In genomic region chr6:84018906-84019550, GRCm38 (mm10) we compare ENCODE assay signal across 8 mouse cellular contexts. TPM values are rescaled to one million over a fixed set of nuclear protein-coding genes. Genes with fewer than 3 reads are reported as not detected.
DNase-seq lines count a peak whose midpoint lies in the region; ATAC-seq and TF ChIP-seq lines count a peak whose summit lies in the region.

No protein-coding gene starts in this region.

- H3K27me3 ChIP-seq in ES-Bruce4 (ENCODE audit: control insufficient read depth, insufficient read depth, low read length, poor library complexity, severe bottlenecking) (no peaks in the 10 kb centered on the region), myocyte (ENCODE audit: control insufficient read depth, insufficient read depth, insufficient read length) (no peaks in the 10 kb centered on the region)
- H3K27me3 ChIP-seq in hindbrain, embryonic 14.5 days (ENCODE audit: control insufficient read depth, insufficient read depth, low read length) = peaks cover 19% of the 10 kb centered on the region
- H3K27me3 ChIP-seq in liver, adult 2 months (ENCODE audit: control insufficient read depth, insufficient read depth, low read length) = no peaks in the 10 kb centered on the region

- peak; percentile 27 for TF ChIP-seq CTCF in ES-Bruce4 (IDR thresholded peaks at IDR 0.05; ENCODE audit: low read depth, low read length)
- peak; percentile 46; the same call in 1 of the 2 replicates for TF ChIP-seq CTCF in gastrocnemius, adult 2 months (IDR thresholded peaks at IDR 0.05)
- no peak for TF ChIP-seq CTCF in liver, adult 2 months (IDR thresholded peaks at IDR 0.05; ENCODE audit: low read depth, low read length)

- ATAC-seq in hindbrain, embryonic 14.5 days (ENCODE audit: low FRiP score) = no peak
- no peak for ATAC-seq in erythroid progenitor cell, adult 5-6 weeks (replicated peaks; ENCODE audit: low FRiP score, poor library complexity, severe bottlenecking)

- intact Hi-C loops in gastrocnemius, adult 2 months (cut with DNase I) = loop anchor here (1.0 kb wide), 1 partner anchor 42 kb away; no protein-coding TSS in a partner anchor

- no peak overlapping the region for H3K27ac ChIP-seq in ES-Bruce4 (ENCODE audit: insufficient read depth, low read length)
- peak overlapping the region; percentile 91 for H3K27ac ChIP-seq in gastrocnemius, adult 2 months
- no peak overlapping the region for H3K27ac ChIP-seq in hindbrain, embryonic 14.5 days
- peak overlapping the region; percentile 64 for H3K27ac ChIP-seq in liver, adult 2 months (replicated peaks; ENCODE audit: insufficient read depth, low read depth, low read length)

- DNase-seq in adrenal gland, postnatal 25 days = peak; percentile 72
- peak; percentile 84 for DNase-seq in gastrocnemius, adult 2 months
- no peak for DNase-seq in hindbrain, embryonic 14.5 days (ENCODE audit: low spot score)
- DNase-seq in liver, adult 2 months (ENCODE audit: extremely low read depth, low read depth, low spot score) = no peak
- no peak for DNase-seq in layer of hippocampus, postnatal 25 days (ENCODE audit: extremely low spot score in 1 of 2, low spot score in 1 of 2)

- no peak for TF ChIP-seq EP300 in ES-Bruce4 (IDR thresholded peaks at IDR 0.05; ENCODE audit: insufficient read depth, low read depth, low read length)

- no peaks in the 10 kb centered on the region for H3K79me2 ChIP-seq in liver, adult 2 months (ENCODE audit: control insufficient read depth, insufficient read depth, low read length)
- peaks cover 5% of the 10 kb centered on the region for H3K79me2 ChIP-seq in myocyte (ENCODE audit: control insufficient read depth, insufficient read depth)

- 8% methylated on average over 28 of the region's 28 CpGs for WGBS in hindbrain, embryonic 14.5 days
- 5% methylated on average over 28 of the region's 28 CpGs for WGBS in liver, adult 2 months

- peak overlapping the region; percentile 15 for H3K9ac ChIP-seq in ES-Bruce4 (ENCODE audit: low read depth, poor library complexity, severe bottlenecking)
- peak overlapping the region; percentile 42 for H3K9ac ChIP-seq in hindbrain, embryonic 14.5 days
- peak overlapping the region; percentile 64; the same call in 1 of the 2 replicates for H3K9ac ChIP-seq in liver, adult 2 months (ENCODE audit: low read depth, low read length)

- TF ChIP-seq POLR2A in ES-Bruce4 (IDR thresholded peaks at IDR 0.05; ENCODE audit: insufficient read depth, low read length) (no peak), myocyte (IDR thresholded peaks at IDR 0.05; ENCODE audit: insufficient read length, low read depth) (peak; percentile 69)
- 0 out of 2 replicates have a peak, but pooled peaks have one; percentile 12 for TF ChIP-seq POLR2A in liver, adult 2 months (IDR thresholded peaks at IDR 0.05; ENCODE audit: extremely low read depth, insufficient read depth, low read length)

- H3ac ChIP-seq in myocyte (ENCODE audit: control insufficient read depth, insufficient read length) = peak overlapping the region; percentile 50

- peak overlapping the region; percentile 60 for H3K4me2 ChIP-seq in hindbrain, embryonic 14.5 days (replicated peaks)
- H3K4me2 ChIP-seq in myocyte (ENCODE audit: low read depth) = peak overlapping the region; percentile 70

- H3K36me3 ChIP-seq in ES-Bruce4 (ENCODE audit: control insufficient read depth, insufficient read depth, low read length, poor library complexity, severe bottlenecking) = no peaks in the 10 kb centered on the region
- no peaks in the 10 kb centered on the region for H3K36me3 ChIP-seq in hindbrain, embryonic 14.5 days (replicated peaks; ENCODE audit: control insufficient read depth, insufficient read depth)
- no peaks in the 10 kb centered on the region for H3K36me3 ChIP-seq in liver, adult 2 months (ENCODE audit: control insufficient read depth, insufficient read depth, low read length)
- H3K36me3 ChIP-seq in myocyte (ENCODE audit: control insufficient read depth, insufficient read depth) = no peaks in the 10 kb centered on the region

- H3K4me1 ChIP-seq in ES-Bruce4 (ENCODE audit: control insufficient read depth, insufficient read depth, low read length) = no peaks in the 10 kb centered on the region
- peaks cover 6% of the 10 kb centered on the region; the same call in 1 of the 2 replicates for H3K4me1 ChIP-seq in hindbrain, embryonic 14.5 days (replicated peaks; ENCODE audit: control insufficient read depth, insufficient read depth, low read length)
- H3K4me1 ChIP-seq in liver, adult 2 months (ENCODE audit: control insufficient read depth, insufficient read depth, low read length) = peaks cover 6% of the 10 kb centered on the region

- H3K4me3 ChIP-seq in ES-Bruce4 (ENCODE audit: low read depth, low read length) (peak overlapping the region; percentile 58), myocyte (peak overlapping the region; percentile 35)
- peak overlapping the region; percentile 81 for H3K4me3 ChIP-seq in gastrocnemius, adult 2 months
- H3K4me3 ChIP-seq in hindbrain, embryonic 14.5 days (replicated peaks; ENCODE audit: low read length) = peak overlapping the region; percentile 24
- H3K4me3 ChIP-seq in liver, adult 2 months (ENCODE audit: insufficient read depth, low read depth, low read length) = peak overlapping the region; percentile 83

- H3K9me3 ChIP-seq in ES-Bruce4 (replicated peaks; ENCODE audit: control insufficient read depth, insufficient read depth, low read length, poor library complexity, severe bottlenecking) = no peaks in the 10 kb centered on the region
- no peaks in the 10 kb centered on the region for H3K9me3 ChIP-seq in hindbrain, embryonic 14.5 days (ENCODE audit: control insufficient read depth, low read length)

TF ChIP-seq in myocyte, 11 proteins besides CTCF, POLR2A, EP300 and RAD21:
- no peak for TF ChIP-seq TCF12 (IDR thresholded peaks at IDR 0.05; ENCODE audit: insufficient read depth, poor library complexity, severe bottlenecking)
- TF ChIP-seq CEBPB (IDR thresholded peaks at IDR 0.05; ENCODE audit: insufficient read depth, poor library complexity, severe bottlenecking) = no peak
- peak; percentile 65 for TF ChIP-seq POLR2AphosphoS2 (IDR thresholded peaks at IDR 0.05; ENCODE audit: insufficient read length, low read depth)
- no peak for TF ChIP-seq E2F4 (IDR thresholded peaks at IDR 0.05; ENCODE audit: insufficient read depth)
- no peak for TF ChIP-seq REST (IDR thresholded peaks at IDR 0.05; ENCODE audit: insufficient read depth, insufficient read length)
- no peak for TF ChIP-seq USF1 (IDR thresholded peaks at IDR 0.05; ENCODE audit: low read depth)
- TF ChIP-seq TCF3 (IDR thresholded peaks at IDR 0.05; ENCODE audit: insufficient read length, low read depth) = no peak
- no peak for TF ChIP-seq MAX (IDR thresholded peaks at IDR 0.05; ENCODE audit: low read depth)

RNA-seq across cellular contexts. Expression of gene Dysf, which starts 10.6 kb away (rescaled TPM):
- polyA plus RNA-seq in ES-Bruce4 (2011; ENCODE audit: insufficient read depth, insufficient read length, low read depth, missing spikeins) (15.0 and 18.5 TPM in 2 replicates), myocyte (2012; fragmentation: generic; extraction: Trizol) (35.5 TPM)
- total RNA-seq in adrenal gland, postnatal 25 days (2021) = 48.0 and 57.7 TPM in 2 replicates
- total RNA-seq in gastrocnemius, adult 2 months (2021) = 10 to 100 TPM; 70.1 to 76.4 TPM
- 3.3 TPM in 2 replicates for polyA plus RNA-seq in hindbrain, embryonic 14.5 days (2014; fragmentation: Nextera tagmentation; extraction: Ambion mirVana)
- total RNA-seq in liver, adult 2 months (2014; rRNA removed) = 2.4 and 4.5 TPM in 2 replicates
- polyA plus RNA-seq in liver, adult 2 months (2012; rRNA removed) = 2.8 and 3.3 TPM in 2 replicates
- not detected in 2 replicates for total RNA-seq in erythroid progenitor cell, adult 5-6 weeks (2015; ENCODE audit: low replicate concordance)
- total RNA-seq in erythroid progenitor cell, adult 5-6 weeks (2017; ENCODE audit: low replicate concordance) = 2.2 and 7.9 TPM in 2 replicates
- 1 to 10 TPM; 1.1 to 3.5 TPM for total RNA-seq in layer of hippocampus, postnatal 25 days (2021)

Comparison
In these comparisons a context has a peak if more than half of its experiments do, and no peak if none do; other contexts are left out.
1. H3K27ac ChIP-seq: peak in gastrocnemius, adult 2 months (single experiment) and liver, adult 2 months (single experiment); none in ES-Bruce4 (single experiment) and hindbrain, embryonic 14.5 days (single experiment).
2. H3K4me3 ChIP-seq: peak in every context shown above with its lines; median percentile 83 in liver, adult 2 months; 81 in gastrocnemius, adult 2 months; 58 in ES-Bruce4; 35 in myocyte; 24 in hindbrain, embryonic 14.5 days.
3. DNase-seq: peak in adrenal gland, postnatal 25 days (single experiment) and gastrocnemius, adult 2 months (single experiment); none in hindbrain, embryonic 14.5 days (single experiment), liver, adult 2 months (single experiment) and layer of hippocampus, postnatal 25 days (0 of 2).
4. Peak in every context shown above with its lines, with median percentiles within 50 percentile points of each other: H3K9ac ChIP-seq.